Mouse (Mus musculus) heart, embryonic 11.5 days (tissue): ENCODE measurements around the gene Creb1. TPM values are rescaled to one million over a fixed set of nuclear protein-coding genes. Genes with fewer than 3 reads are reported as not detected.

Experiments used
- ATAC-seq: fragments of 200-750 bp; cut with Nextera tagmentation; replicated peaks from 2 replicates; pipeline ENCODE4 v1.8.0; 2017; ENCODE audit warnings: moderate library complexity; ENCODE audit not compliant: insufficient number of reproducible peaks, low FRiP score, low TSS enrichment
- H3K27ac ChIP-seq: fragments of 300-500 bp; sonication (generic); 2 replicates; pipeline ENCODE4 v1.5.1; 2014; ENCODE audit warnings: mild to moderate bottlenecking, low read depth, low read length
- H3K27me3 ChIP-seq: fragments of 300-500 bp; sonication (generic); 2 replicates; pipeline ENCODE4 v1.6.1; 2014; ENCODE audit warnings: mild to moderate bottlenecking, low read length, mixed read lengths; ENCODE audit not compliant: control insufficient read depth, insufficient read depth
- H3K36me3 ChIP-seq: fragments of 300-500 bp; sonication (generic); 2 replicates; pipeline ENCODE4 v1.6.1; 2014; ENCODE audit warnings: mild to moderate bottlenecking, low read length, moderate library complexity, mixed read lengths; ENCODE audit not compliant: control insufficient read depth, insufficient read depth
- H3K4me1 ChIP-seq: fragments of 300-500 bp; sonication (generic); 2 replicates; pipeline ENCODE4 v1.6.1; 2014; ENCODE audit warnings: low read length; ENCODE audit not compliant: control insufficient read depth, insufficient read depth
- H3K4me2 ChIP-seq: fragments of 300-500 bp; sonication (generic); 2 replicates; pipeline ENCODE4 v1.6.1; 2014; ENCODE audit warnings: mild to moderate bottlenecking, moderate library complexity
- H3K4me3 ChIP-seq: fragments of 300-500 bp; sonication (generic); 2 replicates; pipeline ENCODE4 v1.5.1; 2014; ENCODE audit warnings: low read depth, low read length
- H3K9ac ChIP-seq: fragments of 300-500 bp; sonication (generic); 2 replicates; pipeline ENCODE4 v1.6.1; 2014; ENCODE audit warnings: mild to moderate bottlenecking, low read depth, low read length, moderate library complexity
- H3K9me3 ChIP-seq: fragments of 300-500 bp; sonication (generic); replicated peaks from 2 replicates; pipeline ENCODE4 v1.6.1; 2016; ENCODE audit warnings: low read length; ENCODE audit not compliant: control insufficient read depth
- WGBS: fragments of 180-500 bp; shearing (Covaris S2); extraction: QIAGEN DNeasy Blood & Tissue Kit; methylation state at CpG from one replicate; pipeline ENCODE4 v1.1.7; 2014; ENCODE audit not compliant: insufficient replicate concordance; 5-methylcytosine and 5-hydroxymethylcytosine counted together
- polyA plus RNA-seq: library from polyadenylated mRNA; unstranded; fragments of >200 nt; fragmentation: Nextera tagmentation; extraction: Ambion mirVana; gene quantifications from 2 replicates; pipeline ENCODE4 v1.2.1, GENCODE M21; 2014

Creb1 gene
- polyA plus RNA-seq, 1 experiment from 2014 or later = 33.2 TPM

DNA sequence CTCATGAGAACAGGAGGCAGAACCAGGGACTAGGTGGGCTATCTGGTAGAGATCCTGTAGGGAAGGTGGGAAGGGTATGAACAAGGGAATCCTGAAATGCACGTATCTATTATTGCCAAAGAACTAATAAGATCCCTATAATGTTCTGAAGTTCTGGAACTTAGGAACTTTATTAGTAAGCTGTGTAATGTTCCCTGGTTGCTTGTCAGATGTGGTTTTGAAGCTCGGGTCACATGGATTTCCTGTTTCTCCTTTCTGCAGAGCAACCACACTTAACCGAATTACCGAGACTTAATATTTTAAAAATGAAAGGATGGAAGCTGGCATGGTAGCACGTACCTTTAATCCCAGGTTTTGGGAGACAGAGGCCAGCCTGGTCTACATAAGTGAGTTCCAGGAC is 70.9 kb downstream of the Creb1 start:
- ATAC-seq = no peak
- Histone ChIP-seq H3K4me1 (no peaks in the 10 kb centered on the region), H3K9me3 (no peaks in the 10 kb centered on the region), H3K27ac (no peak overlapping the region), H3K27me3 (no peaks in the 10 kb centered on the region), H3K4me2 (no peak overlapping the region), H3K4me3 (no peak overlapping the region), H3K36me3 (peaks cover 6% of the 10 kb centered on the region; the same call in 1 of the 2 replicates), H3K9ac (no peak overlapping the region)
- 92% methylated on average over 5 of the region's 5 CpGs for WGBS

DNA sequence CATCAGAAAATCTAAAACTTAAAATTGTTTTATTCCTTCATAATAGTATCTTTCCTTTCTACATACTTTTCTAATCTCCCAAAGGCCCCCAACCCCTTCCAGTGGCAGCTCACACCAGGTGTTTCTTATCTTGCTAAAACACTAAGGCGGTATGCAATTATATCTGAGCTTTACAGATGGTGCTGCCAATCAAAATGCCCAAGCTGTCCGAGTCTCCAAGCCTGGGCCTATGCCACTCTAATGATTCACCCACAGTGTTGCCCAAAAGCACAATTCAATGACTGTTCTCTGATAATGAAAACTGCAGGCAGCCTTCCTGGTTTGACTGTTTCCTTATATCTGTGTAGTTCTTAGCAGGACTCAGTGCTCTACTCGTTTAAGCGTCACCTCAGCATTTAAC is 76.7 kb downstream of the Creb1 start:
- no peak for ATAC-seq
- WGBS = 52% methylated on average over 4 of the region's 4 CpGs
- no peak overlapping the region for H3K4me3 ChIP-seq

DNA sequence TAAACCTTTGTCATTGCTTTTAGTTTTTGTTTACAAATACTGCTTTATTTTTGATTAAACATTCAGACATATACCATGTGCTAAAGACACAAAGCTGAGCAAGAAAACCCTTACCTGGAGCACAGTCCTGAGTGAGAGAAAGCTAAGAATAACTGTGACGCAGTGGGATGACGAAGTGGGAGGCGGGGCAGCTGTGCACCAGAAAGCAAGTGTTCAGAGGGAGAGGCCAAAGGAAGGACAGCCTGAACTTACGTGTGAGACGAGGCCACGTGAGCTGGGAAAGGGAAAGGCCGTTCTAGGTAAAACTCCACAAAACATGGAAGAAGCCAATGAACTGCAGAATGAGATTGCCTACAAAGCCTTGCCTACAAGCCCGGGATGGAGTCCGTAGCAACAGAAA is 77.5 kb downstream of the Creb1 start:
- no peaks in the 10 kb centered on the region for H3K9me3 ChIP-seq
- no peaks in the 10 kb centered on the region for H3K27me3 ChIP-seq
- no peak overlapping the region for H3K4me2 ChIP-seq
- H3K4me1 ChIP-seq = no peaks in the 10 kb centered on the region; the same call in 1 of the 2 replicates
- H3K9ac ChIP-seq = no peak overlapping the region
- WGBS = 80% methylated on average over 9 of the region's 9 CpGs
- no peak overlapping the region for H3K27ac ChIP-seq
- H3K36me3 ChIP-seq = peaks cover 6% of the 10 kb centered on the region; the same call in 1 of the 2 replicates
- H3K4me3 ChIP-seq = no peak overlapping the region
- ATAC-seq = no peak

More for the DNA sequence above, 76.7 kb downstream of the Creb1 start:
- Histone ChIP-seq H3K9ac (no peak overlapping the region), H3K27ac (no peak overlapping the region), H3K9me3 (no peaks in the 10 kb centered on the region), H3K27me3 (no peaks in the 10 kb centered on the region), H3K36me3 (peaks cover 6% of the 10 kb centered on the region; the same call in 1 of the 2 replicates), H3K4me2 (no peak overlapping the region), H3K4me1 (no peaks in the 10 kb centered on the region; the same call in 1 of the 2 replicates)

DNA sequence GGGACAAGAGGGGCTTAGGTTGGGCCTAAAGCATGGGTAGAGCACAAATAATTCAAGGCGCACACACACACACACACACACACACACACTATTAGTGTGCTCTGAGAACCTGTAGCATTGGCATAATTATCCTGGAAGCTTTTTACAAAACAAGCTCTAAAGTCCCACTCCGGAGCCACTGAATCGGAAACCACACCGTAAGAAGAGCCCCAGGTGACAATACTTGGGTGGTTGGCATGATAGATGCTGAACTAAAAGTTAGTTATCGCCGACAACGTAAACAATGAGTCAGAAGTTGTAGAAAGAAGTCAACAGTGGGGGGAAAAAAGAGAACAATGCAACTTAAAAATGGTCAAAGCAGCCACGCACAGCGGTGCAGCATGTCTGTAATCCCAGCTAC is 81.9 kb downstream of the Creb1 start:
- Histone ChIP-seq H3K4me2 (no peak overlapping the region), H3K4me1 (peaks cover 7% of the 10 kb centered on the region; the same call in 1 of the 2 replicates), H3K9me3 (no peaks in the 10 kb centered on the region), H3K27me3 (no peaks in the 10 kb centered on the region), H3K36me3 (no peaks in the 10 kb centered on the region; the same call in 1 of the 2 replicates), H3K9ac (no peak overlapping the region), H3K4me3 (no peak overlapping the region), H3K27ac (no peak overlapping the region)
- 84% methylated on average over 9 of the region's 9 CpGs for WGBS
- no peak for ATAC-seq

DNA sequence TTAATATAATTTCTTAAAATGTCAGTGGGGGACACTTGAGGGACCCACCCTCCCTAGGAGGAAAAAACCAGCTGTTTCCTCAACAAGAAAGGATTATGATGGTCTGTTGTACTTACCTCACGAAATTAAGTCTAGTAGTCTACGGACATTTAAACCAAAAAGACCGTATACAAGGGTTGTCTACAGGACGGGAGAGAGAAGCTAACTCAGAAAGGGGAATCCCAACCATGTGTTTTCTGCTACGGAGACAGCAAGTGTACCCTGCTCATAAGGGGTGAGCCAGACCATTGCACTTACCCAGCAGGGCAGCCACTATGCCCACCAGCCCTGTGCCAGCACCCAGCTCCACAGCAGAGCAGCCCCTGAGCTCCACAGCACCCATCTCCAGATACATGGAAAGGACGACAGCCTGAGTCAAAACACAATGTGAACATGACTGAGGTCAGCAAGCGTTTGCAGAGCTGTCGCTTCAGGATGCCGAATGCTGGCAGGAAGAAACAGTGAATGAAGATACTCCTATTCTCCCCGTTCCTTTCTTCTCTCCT is 82.4 kb downstream of the Creb1 start:
- H3K4me2 ChIP-seq = no peak overlapping the region
- H3K9ac ChIP-seq = 0 out of 2 replicates have a peak overlapping the region, but pooled peaks have one; percentile 28
- 80% methylated on average over 10 of the region's 10 CpGs for WGBS
- no peaks in the 10 kb centered on the region; the same call in 1 of the 2 replicates for H3K36me3 ChIP-seq
- H3K9me3 ChIP-seq = no peaks in the 10 kb centered on the region
- ATAC-seq = no peak
- H3K27me3 ChIP-seq = no peaks in the 10 kb centered on the region
- no peak overlapping the region for H3K27ac ChIP-seq
- no peak overlapping the region for H3K4me3 ChIP-seq
- H3K4me1 ChIP-seq = peaks cover 7% of the 10 kb centered on the region; the same call in 1 of the 2 replicates

DNA sequence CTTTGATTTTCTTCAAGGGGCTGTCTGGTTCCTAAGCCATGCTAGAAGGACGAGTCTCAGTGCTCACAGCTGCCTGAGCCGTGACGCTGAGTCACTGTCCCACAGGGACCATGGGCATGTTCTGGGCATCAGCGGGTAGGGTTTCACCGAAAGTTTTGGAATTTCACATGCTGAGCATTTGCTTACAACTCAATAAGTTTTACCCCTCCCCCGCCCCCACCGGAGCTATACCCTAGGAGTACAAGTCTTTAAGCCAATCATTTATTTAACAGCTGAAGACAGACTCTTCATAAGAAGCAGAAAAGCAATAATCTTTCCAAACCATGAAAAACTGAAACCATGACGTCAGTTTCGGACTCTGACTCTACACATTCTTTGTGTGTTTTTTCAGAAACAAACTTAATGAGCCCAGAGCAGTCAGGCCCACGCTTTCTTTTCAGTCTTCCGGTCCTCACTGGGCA is 83.1 kb downstream of the Creb1 start:
- Histone ChIP-seq H3K27me3 (no peaks in the 10 kb centered on the region), H3K27ac (no peak overlapping the region), H3K4me1 (peaks cover 7% of the 10 kb centered on the region; the same call in 1 of the 2 replicates), H3K9ac (no peak overlapping the region), H3K9me3 (no peaks in the 10 kb centered on the region), H3K4me3 (no peak overlapping the region), H3K36me3 (no peaks in the 10 kb centered on the region), H3K4me2 (no peak overlapping the region; the same call in 1 of the 2 replicates)
- WGBS = 84% methylated on average over 11 of the region's 11 CpGs
- ATAC-seq = no peak

DNA sequence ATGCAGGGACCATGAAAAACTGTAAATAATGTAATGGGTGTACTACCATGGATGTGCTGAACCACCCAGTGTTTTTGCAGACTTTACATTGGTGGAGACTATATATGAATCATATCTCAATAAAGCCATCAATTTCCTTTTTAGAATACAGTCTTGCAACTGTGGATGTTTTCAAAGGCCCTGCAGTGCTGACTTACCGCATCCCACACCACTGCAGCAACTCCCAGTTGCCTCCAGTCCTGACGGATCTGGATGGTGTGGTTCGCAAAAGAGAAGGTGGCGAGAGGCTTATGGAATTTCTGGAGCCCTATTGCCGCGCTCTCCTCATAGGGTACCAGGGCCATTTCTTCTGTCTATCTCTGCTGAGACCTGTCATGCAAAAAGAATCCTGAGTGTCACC is 83.6 kb downstream of the Creb1 start:
- Histone ChIP-seq H3K27me3 (no peaks in the 10 kb centered on the region), H3K4me2 (peak overlapping the region; percentile 75), H3K27ac (no peak overlapping the region), H3K36me3 (no peaks in the 10 kb centered on the region), H3K9me3 (no peaks in the 10 kb centered on the region), H3K9ac (peak overlapping the region; percentile 93), H3K4me1 (peaks cover 7% of the 10 kb centered on the region; the same call in 1 of the 2 replicates), H3K4me3 (peak overlapping the region; percentile 85)
- no peak for ATAC-seq
- 66% methylated on average over 6 of the region's 6 CpGs for WGBS

DNA sequence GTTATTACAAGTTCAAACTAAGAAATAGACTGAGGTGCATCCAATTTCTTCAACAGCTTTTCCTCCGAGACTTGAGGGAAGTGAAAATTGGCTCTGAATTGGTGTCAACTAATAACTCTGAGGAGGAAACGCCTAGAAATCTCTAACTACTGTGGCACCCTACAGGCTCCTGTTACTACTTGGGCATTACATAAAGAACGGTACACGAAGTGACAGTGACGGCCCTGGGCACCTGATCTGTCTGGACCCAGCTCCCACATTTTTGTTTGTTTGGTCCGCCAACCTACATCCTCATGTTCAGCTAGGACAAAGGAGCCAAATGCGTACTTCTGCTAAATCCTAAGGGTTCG is 84.1 kb downstream of the Creb1 start:
- 11% methylated on average over 8 of the region's 8 CpGs for WGBS
- Histone ChIP-seq H3K36me3 (no peaks in the 10 kb centered on the region), H3K4me3 (peak overlapping the region; percentile 85), H3K27me3 (no peaks in the 10 kb centered on the region), H3K9ac (peak overlapping the region; percentile 93), H3K27ac (peak overlapping the region; percentile 86), H3K4me1 (peaks cover 7% of the 10 kb centered on the region; the same call in 1 of the 2 replicates), H3K4me2 (peak overlapping the region; percentile 75), H3K9me3 (no peaks in the 10 kb centered on the region)
- ATAC-seq = 0 out of 2 replicates have a peak, but pooled peaks have one; percentile 15
